Mouse (Mus musculus) liver, adult 2 months (tissue): ENCODE data around the gene Gm20888. TPM values are rescaled to one million over a fixed set of nuclear protein-coding genes. Genes with fewer than 3 reads are reported as not detected.
"Not testable (repeated sequence)": the region's sequence is repeated elsewhere in the genome, so short reads cannot be mapped to it uniquely, and the experiment has no call there.

Experiments
- DNase-seq: peaks from one replicate; pipeline ENCODE4 v3.0.0-alpha.2; 2011; ENCODE audit warnings: low read depth, low spot score; ENCODE audit errors: extremely low read depth
- H3K27ac ChIP-seq: fragments of 200-500 bp; replicated peaks from 2 replicates; pipeline ENCODE4 v1.5.1; 2012; ENCODE audit warnings: low read depth, mild to moderate bottlenecking, control low read depth, inconsistent platforms, low read length; ENCODE audit not compliant: insufficient read depth
- H3K27me3 ChIP-seq: fragments of 200-500 bp; 2 replicates; pipeline ENCODE4 v1.6.1; 2012; ENCODE audit warnings: mild to moderate bottlenecking, moderate library complexity, low read length, inconsistent platforms; ENCODE audit not compliant: control insufficient read depth, insufficient read depth
- H3K36me3 ChIP-seq: fragments of 200-500 bp; 2 replicates; pipeline ENCODE4 v1.6.1; 2012; ENCODE audit warnings: low read length, inconsistent platforms; ENCODE audit not compliant: control insufficient read depth, insufficient read depth
- H3K4me1 ChIP-seq: fragments of 200-500 bp; 2 replicates; pipeline ENCODE4 v1.6.1; 2011; ENCODE audit warnings: low read length; ENCODE audit not compliant: control insufficient read depth, insufficient read depth
- H3K4me3 ChIP-seq: fragments of 200-500 bp; 2 replicates; pipeline ENCODE4 v1.5.1; 2011; ENCODE audit warnings: low read depth, mild to moderate bottlenecking, control low read depth, low read length, moderate library complexity; ENCODE audit not compliant: insufficient read depth
- H3K79me2 ChIP-seq: fragments of 200-500 bp; 2 replicates; pipeline ENCODE4 v1.6.1; 2012; ENCODE audit warnings: inconsistent platforms, mild to moderate bottlenecking, low read length, moderate library complexity; ENCODE audit not compliant: control insufficient read depth, insufficient read depth
- H3K9ac ChIP-seq: fragments of 200-500 bp; 2 replicates; pipeline ENCODE4 v1.6.1; 2012; ENCODE audit warnings: low read depth, mild to moderate bottlenecking, control low read depth, inconsistent platforms, low read length
- WGBS: fragments of 180-500 bp; shearing (Covaris S2); methylation state at CpG from one replicate; pipeline ENCODE4 v1.1.7; 2018; 5-methylcytosine and 5-hydroxymethylcytosine counted together
- polyA plus RNA-seq: library from polyadenylated mRNA; depleted of rRNA; stranded (reverse); fragments of >200 nt; gene quantifications from 2 replicates; pipeline ENCODE4 v1.2.3, GENCODE M21; 2012; rRNA removed
- total RNA-seq: library from RNA; depleted of rRNA; stranded (reverse); fragments of >200 nt; gene quantifications from 2 replicates; pipeline ENCODE4 v1.2.3, GENCODE M21; 2014; rRNA removed

The Gm20888 gene
- total RNA-seq (not detected in 2 replicates), polyA plus RNA-seq (not detected in 2 replicates)

- H3K4me1 ChIP-seq, H3K79me2 ChIP-seq, H3K36me3 ChIP-seq, H3K4me3 ChIP-seq, DNase-seq, H3K27ac ChIP-seq, H3K9ac ChIP-seq, H3K27me3 ChIP-seq: not testable (repeated sequence)
- no CpG with 5 or more reads among the region's 6 CpGs for WGBS
These were observed at the start of gene Gm20888 for GRCm38 (mm10) chrY:70441582-70441981. Gm20888 (plus strand) TSS chrY:70441882.

Other genes with a start within 250 kb of the Gm20888 start
- not detected in 2 replicates for gene Gm21118, start 168.2 kb upstream of the Gm20888 start, total RNA-seq
- gene Gm21118, start 168.2 kb upstream of the Gm20888 start, polyA plus RNA-seq: not detected in 2 replicates
- gene Gm29423, start 138.6 kb upstream of the Gm20888 start, total RNA-seq: not detected in 2 replicates
- gene Gm29423, start 138.6 kb upstream of the Gm20888 start, polyA plus RNA-seq: not detected in 2 replicates
- gene Gm29644, start 138.5 kb upstream of the Gm20888 start, total RNA-seq: not detected in 2 replicates
- gene Gm29644, start 138.5 kb upstream of the Gm20888 start, polyA plus RNA-seq: not detected in 2 replicates